Mouse (Mus musculus) forebrain, postnatal 0 days (tissue): ENCODE measurements around the gene Nxt1. TPM values are rescaled to one million over a fixed set of nuclear protein-coding genes. Genes with fewer than 3 reads are reported as not detected.

Source experiments
- ATAC-seq: fragments of 200-750 bp; cut with Nextera tagmentation; 2 replicates; pipeline ENCODE4 v1.8.0; 2017; ENCODE audit warnings: mild to moderate bottlenecking, moderate library complexity
- DNase-seq: peaks from one replicate; pipeline ENCODE4 v3.0.0-alpha.2; 2015
- H3K27ac ChIP-seq: fragments of 300-500 bp; sonication (generic); 2 replicates; pipeline ENCODE4 v1.5.1; 2014; ENCODE audit warnings: low read depth, mild to moderate bottlenecking, antibody characterized with exemption, low read length, moderate library complexity, mixed read lengths
- H3K27me3 ChIP-seq: fragments of 300-500 bp; sonication (generic); 2 replicates; pipeline ENCODE4 v1.6.1; 2014; ENCODE audit warnings: mild to moderate bottlenecking, low read length, mixed read lengths; ENCODE audit not compliant: insufficient read depth
- H3K36me3 ChIP-seq: fragments of 300-500 bp; sonication (generic); 2 replicates; pipeline ENCODE4 v1.6.1; 2014; ENCODE audit warnings: mild to moderate bottlenecking, moderate library complexity; ENCODE audit not compliant: insufficient read depth
- H3K4me1 ChIP-seq: fragments of 300-500 bp; sonication (generic); 2 replicates; pipeline ENCODE4 v1.6.1; 2014; ENCODE audit warnings: antibody characterized with exemption; ENCODE audit not compliant: insufficient read depth
- H3K4me2 ChIP-seq: fragments of 300-500 bp; sonication (generic); 2 replicates; pipeline ENCODE4 v1.6.1; 2014; ENCODE audit warnings: low read depth, mild to moderate bottlenecking, moderate library complexity
- H3K4me3 ChIP-seq: fragments of 300-500 bp; sonication (generic); 2 replicates; pipeline ENCODE4 v1.5.1; 2014; ENCODE audit warnings: low read depth, low read length, mixed read lengths
- H3K9ac ChIP-seq: fragments of 300-500 bp; sonication (generic); 2 replicates; pipeline ENCODE4 v1.6.1; 2014; ENCODE audit warnings: mild to moderate bottlenecking
- H3K9me3 ChIP-seq: fragments of 300-500 bp; sonication (generic); 2 replicates; pipeline ENCODE4 v1.6.1; 2016; ENCODE audit warnings: low read length
- CTCF ChIP-seq: sonication (generic); IDR thresholded peaks from 2 replicates; pipeline ENCODE4 v1.5.1; 2016; ENCODE audit warnings: antibody characterized with exemption, control low read depth, low read depth
- WGBS: fragments of 180-500 bp; shearing (Covaris S2); extraction: QIAGEN DNeasy Blood & Tissue Kit; methylation state at CpG from one replicate; pipeline ENCODE4 v1.1.7; 2014; 5-methylcytosine and 5-hydroxymethylcytosine counted together
- polyA plus RNA-seq: library from polyadenylated mRNA; unstranded; fragments of >200 nt; fragmentation: Nextera tagmentation; extraction: Ambion mirVana; gene quantifications from 2 replicates; pipeline ENCODE4 v1.2.1, GENCODE M21; 2015
- total RNA-seq: library from RNA; depleted of rRNA; stranded (reverse); fragments of >200 nt; gene quantifications from 2 replicates; pipeline ENCODE4 v1.2.3, GENCODE M21; 2014; rRNA removed

Nxt1 gene
- total and polyA plus RNA-seq, 2 experiments from 2014 or later = 29.6 to 34.6 TPM

- Histone ChIP-seq H3K9ac (no peak overlapping the region), H3K4me1 (no peaks in the 10 kb centered on the region), H3K36me3 (peaks cover 4% of the 10 kb centered on the region), H3K9me3 (no peaks in the 10 kb centered on the region), H3K27ac (no peak overlapping the region), H3K27me3 (no peaks in the 10 kb centered on the region), H3K4me3 (no peak overlapping the region), H3K4me2 (no peak overlapping the region)
- ATAC-seq = no peak
- DNase-seq = no peak
- TF ChIP-seq CTCF = no peak
- WGBS = 56% methylated on average over 2 of the region's 2 CpGs
Measured at GRCm38 (mm10) chr2:148717072-148717471, 44.7 kb downstream of the Nxt1 start.

GRCm38 (mm10) chr2:148719271-148719995 lies 47.0 kb downstream of the Nxt1 start:
- Histone ChIP-seq H3K27me3 (no peaks in the 10 kb centered on the region), H3K4me3 (no peak overlapping the region), H3K36me3 (no peaks in the 10 kb centered on the region), H3K4me1 (no peaks in the 10 kb centered on the region), H3K4me2 (no peak overlapping the region), H3K27ac (no peak overlapping the region), H3K9me3 (no peaks in the 10 kb centered on the region), H3K9ac (no peak overlapping the region)
- TF ChIP-seq CTCF = no peak
- DNase-seq = no peak
- 80% methylated on average over 2 of the region's 2 CpGs for WGBS
- ATAC-seq = no peak

Other genes starting within 250 kb of the Nxt1 start
- 15.2 and 22.4 TPM in 2 replicates for gene Cd93, start 229.0 kb upstream of the Nxt1 start, total RNA-seq
- 4.0 and 4.5 TPM in 2 replicates for gene Cd93, start 229.0 kb upstream of the Nxt1 start, polyA plus RNA-seq
- gene Gzf1, start 8.4 kb downstream of the Nxt1 start, total RNA-seq = 21.8 and 22.2 TPM in 2 replicates
- 12.8 and 15.0 TPM in 2 replicates for gene Gzf1, start 8.4 kb downstream of the Nxt1 start, polyA plus RNA-seq
- 124 and 142 TPM in 2 replicates for gene Napb, start 59.9 kb downstream of the Nxt1 start, total RNA-seq
- 41.1 and 76.3 TPM in 2 replicates for gene Napb, start 59.9 kb downstream of the Nxt1 start, polyA plus RNA-seq
- gene Cstl1, start 77.8 kb downstream of the Nxt1 start, total RNA-seq = not detected in 2 replicates
- gene Cstl1, start 77.8 kb downstream of the Nxt1 start, polyA plus RNA-seq = not detected in 2 replicates
- gene Cst11, start 98.9 kb downstream of the Nxt1 start, total RNA-seq = not detected in 2 replicates
- gene Cst11, start 98.9 kb downstream of the Nxt1 start, polyA plus RNA-seq = not detected in 2 replicates
- gene 8030411F24Rik, start 109.4 kb downstream of the Nxt1 start, total RNA-seq = not detected in 2 replicates
- not detected in 2 replicates for gene 8030411F24Rik, start 109.4 kb downstream of the Nxt1 start, polyA plus RNA-seq
- gene Cst12, start 116.8 kb downstream of the Nxt1 start, total RNA-seq = not detected in 2 replicates
- gene Cst12, start 116.8 kb downstream of the Nxt1 start, polyA plus RNA-seq = not detected in 2 replicates
- gene Cst8, start 126.2 kb downstream of the Nxt1 start, total RNA-seq = not detected in 2 replicates
- gene Cst8, start 126.2 kb downstream of the Nxt1 start, polyA plus RNA-seq = not detected in 2 replicates
- not detected in 2 replicates for gene Cst13, start 147.5 kb downstream of the Nxt1 start, total RNA-seq
- gene Cst13, start 147.5 kb downstream of the Nxt1 start, polyA plus RNA-seq = not detected in 2 replicates
- not detected in 2 replicates for gene Cst9, start 162.5 kb downstream of the Nxt1 start, total RNA-seq
- gene Cst9, start 162.5 kb downstream of the Nxt1 start, polyA plus RNA-seq = not detected in 2 replicates
- 0.67 TPM in 1 of 2 replicates, not detected in the other for gene 9230104L09Rik, start 192.4 kb downstream of the Nxt1 start, total RNA-seq
- gene 9230104L09Rik, start 192.4 kb downstream of the Nxt1 start, polyA plus RNA-seq = not detected in 2 replicates
- gene Cst3, start 203.1 kb downstream of the Nxt1 start, total RNA-seq = 495 and 652 TPM in 2 replicates
- gene Cst3, start 203.1 kb downstream of the Nxt1 start, polyA plus RNA-seq = 1,133 and 1,187 TPM in 2 replicates